Mouse (Mus musculus): Measurements from ENCODE around the gene Spata16. TPM values are rescaled to one million over a fixed set of nuclear protein-coding genes. Genes with fewer than 3 reads are reported as not detected.

Gene Spata16
- total and polyA plus RNA-seq, 2 experiments from 2014 or later: not detected

DNA sequence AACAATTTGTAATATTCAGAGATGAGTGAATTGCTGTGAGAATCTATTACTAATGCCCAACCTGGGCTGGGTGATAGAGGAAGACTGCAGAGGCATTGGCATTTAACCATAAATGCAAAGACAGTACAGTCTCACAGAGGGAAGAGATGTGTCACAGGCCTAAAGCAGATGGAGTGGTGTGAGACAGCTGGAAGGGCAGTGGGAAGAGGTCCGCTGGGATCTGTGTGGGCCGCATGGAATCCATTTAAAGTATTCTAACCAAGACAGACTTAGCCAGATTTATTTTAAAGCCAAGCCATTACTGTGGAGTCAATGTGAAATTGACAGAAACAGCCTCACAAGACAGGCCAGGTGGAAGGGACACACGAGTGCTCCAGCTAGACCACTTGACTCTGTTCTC is 343.0 kb downstream of the Spata16 start:
- Histone ChIP-seq H3K27ac (ENCODE audit: low read depth) (no peak overlapping the region), H3K4me2 (ENCODE audit: low read depth, low read length) (no peak overlapping the region), H3K4me1 (ENCODE audit: control insufficient read depth, insufficient read depth) (no peaks in the 10 kb centered on the region), H3K36me3 (replicated peaks; ENCODE audit: control insufficient read depth, insufficient read depth, low read length) (no peaks in the 10 kb centered on the region), H3K27me3 (ENCODE audit: control insufficient read depth, insufficient read depth, low read length) (no peaks in the 10 kb centered on the region), H3K9me3 (replicated peaks; ENCODE audit: control insufficient read depth, low read length) (no peaks in the 10 kb centered on the region), H3K4me3 (ENCODE audit: low read depth, low read length) (no peak overlapping the region), H3K9ac (replicated peaks; ENCODE audit: low read depth, low read length) (no peak overlapping the region)
- ATAC-seq (ENCODE audit: insufficient read depth, low read depth) (no peak), DNase-seq (ENCODE audit: low spot score) (no peak)
- no peak for TF ChIP-seq EP300 (IDR thresholded peaks at IDR 0.05; ENCODE audit: low read depth)
- TF ChIP-seq CTCF (IDR thresholded peaks at IDR 0.05; ENCODE audit: low read depth): no peak
- 80% methylated on average over 3 of the region's 3 CpGs for WGBS

DNA sequence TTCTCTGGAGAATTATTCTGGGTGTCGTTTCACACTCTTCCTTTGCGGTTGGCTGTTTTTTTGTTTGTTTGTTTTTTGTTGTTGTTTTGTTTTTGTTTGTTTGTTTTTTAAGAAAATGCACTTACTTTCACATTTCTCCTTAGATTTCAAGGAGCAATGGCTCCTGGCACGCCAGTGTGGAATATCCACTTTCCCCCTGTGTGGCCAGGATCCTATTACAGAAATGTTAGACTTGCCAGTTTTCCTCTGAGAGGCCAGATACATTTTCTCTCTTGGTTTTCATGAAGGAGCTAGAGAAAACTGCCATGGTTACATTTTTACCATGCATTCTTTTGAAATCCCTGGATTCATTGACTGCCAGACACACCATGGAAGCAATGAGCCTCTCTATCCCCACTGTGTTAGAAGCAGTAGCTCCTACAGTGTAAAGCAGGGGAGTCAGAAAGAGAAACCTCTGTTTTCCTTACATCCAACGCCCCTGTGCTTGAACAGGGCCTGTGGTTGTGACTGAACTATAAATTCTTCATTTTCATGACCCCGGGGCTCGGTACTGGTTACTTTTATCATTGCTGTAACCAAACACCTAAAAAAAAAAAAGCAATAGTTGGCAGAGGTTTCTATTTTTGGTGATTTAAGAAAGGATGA is 344.7 kb downstream of the Spata16 start:
- TF ChIP-seq CTCF (IDR thresholded peaks at IDR 0.05; ENCODE audit: low read depth): no peak
- TF ChIP-seq EP300 (IDR thresholded peaks at IDR 0.05; ENCODE audit: low read depth): no peak
- Histone ChIP-seq H3K4me3 (ENCODE audit: low read depth, low read length) (no peak overlapping the region), H3K27me3 (ENCODE audit: control insufficient read depth, insufficient read depth, low read length) (no peaks in the 10 kb centered on the region), H3K36me3 (replicated peaks; ENCODE audit: control insufficient read depth, insufficient read depth, low read length) (no peaks in the 10 kb centered on the region), H3K27ac (ENCODE audit: low read depth) (no peak overlapping the region), H3K9ac (replicated peaks; ENCODE audit: low read depth, low read length) (no peak overlapping the region), H3K4me1 (ENCODE audit: control insufficient read depth, insufficient read depth) (no peaks in the 10 kb centered on the region), H3K4me2 (ENCODE audit: low read depth, low read length) (no peak overlapping the region), H3K9me3 (replicated peaks; ENCODE audit: control insufficient read depth, low read length) (no peaks in the 10 kb centered on the region)
- no peak for ATAC-seq (ENCODE audit: insufficient read depth, low read depth)
- no peak for DNase-seq (ENCODE audit: low spot score)
- 76% methylated on average over 6 of the region's 6 CpGs for WGBS

DNA sequence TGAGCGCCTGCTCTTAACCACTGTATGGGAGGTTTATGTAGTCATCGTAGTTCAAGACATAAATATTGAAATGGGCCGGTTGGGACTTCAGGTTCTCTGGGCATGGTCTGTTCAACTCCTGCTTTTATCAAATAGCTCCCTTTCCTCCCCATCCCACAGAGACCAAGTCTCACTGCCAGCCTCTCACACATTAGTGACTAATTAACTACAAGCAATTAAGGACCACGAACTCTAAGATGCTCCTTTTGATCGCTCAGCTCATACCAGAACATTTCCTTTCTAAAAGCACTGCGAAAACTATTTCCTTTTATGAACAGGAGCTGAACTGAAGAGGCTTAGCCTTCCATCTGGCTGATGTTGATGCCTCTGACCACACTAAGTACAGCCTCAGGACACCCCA is 346.3 kb downstream of the Spata16 start:
- TF ChIP-seq CTCF (IDR thresholded peaks at IDR 0.05; ENCODE audit: low read depth) (no peak), EP300 (IDR thresholded peaks at IDR 0.05; ENCODE audit: low read depth) (no peak)
- H3K4me3 ChIP-seq (ENCODE audit: low read depth, low read length): no peak overlapping the region
- no peak overlapping the region for H3K4me2 ChIP-seq (ENCODE audit: low read depth, low read length)
- DNase-seq (ENCODE audit: low spot score): no peak
- ATAC-seq (ENCODE audit: insufficient read depth, low read depth): no peak
- H3K27me3 ChIP-seq (ENCODE audit: control insufficient read depth, insufficient read depth, low read length): no peaks in the 10 kb centered on the region
- no peaks in the 10 kb centered on the region for H3K9me3 ChIP-seq (replicated peaks; ENCODE audit: control insufficient read depth, low read length)
- H3K36me3 ChIP-seq (replicated peaks; ENCODE audit: control insufficient read depth, insufficient read depth, low read length): no peaks in the 10 kb centered on the region
- H3K9ac ChIP-seq (replicated peaks; ENCODE audit: low read depth, low read length): no peak overlapping the region
- no peak overlapping the region for H3K27ac ChIP-seq (ENCODE audit: low read depth)
- WGBS: 81% methylated on average over 6 of the region's 6 CpGs
- H3K4me1 ChIP-seq (ENCODE audit: control insufficient read depth, insufficient read depth): no peaks in the 10 kb centered on the region

DNA sequence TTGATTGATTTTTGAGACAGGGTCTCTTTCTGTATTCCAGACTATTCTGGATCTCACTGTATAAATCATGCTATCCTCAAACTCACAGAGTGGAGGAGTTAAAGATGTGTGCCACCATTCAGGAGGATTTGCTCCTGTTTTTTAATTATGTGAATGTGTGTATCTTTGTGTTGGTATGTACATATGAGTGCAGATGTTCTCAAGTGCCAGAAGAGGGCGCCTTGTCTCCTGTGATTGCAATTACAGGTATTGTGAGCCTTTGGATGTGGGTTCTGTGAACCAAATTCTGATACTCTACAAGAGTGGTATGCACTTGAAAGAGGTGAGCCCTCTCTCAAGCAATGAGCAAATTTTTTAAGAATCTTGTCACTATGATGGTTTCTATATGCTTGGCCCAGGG is 369.4 kb downstream of the Spata16 start:
- ATAC-seq (ENCODE audit: insufficient read depth, low read depth): no peak
- no peaks in the 10 kb centered on the region for H3K36me3 ChIP-seq (replicated peaks; ENCODE audit: control insufficient read depth, insufficient read depth, low read length)
- TF ChIP-seq CTCF (IDR thresholded peaks at IDR 0.05; ENCODE audit: low read depth): no peak
- no peak for TF ChIP-seq EP300 (IDR thresholded peaks at IDR 0.05; ENCODE audit: low read depth)
- H3K4me1 ChIP-seq (ENCODE audit: control insufficient read depth, insufficient read depth): no peaks in the 10 kb centered on the region
- H3K9ac ChIP-seq (replicated peaks; ENCODE audit: low read depth, low read length): no peak overlapping the region
- no peak overlapping the region for H3K4me2 ChIP-seq (ENCODE audit: low read depth, low read length)
- no peak overlapping the region for H3K27ac ChIP-seq (ENCODE audit: low read depth)
- WGBS: 53% methylated on average over 1 of the region's 1 CpGs
- H3K27me3 ChIP-seq (ENCODE audit: control insufficient read depth, insufficient read depth, low read length): no peaks in the 10 kb centered on the region
- H3K9me3 ChIP-seq (replicated peaks; ENCODE audit: control insufficient read depth, low read length): 0 out of 2 replicates have a peak, but pooled peaks cover 4% of the 10 kb centered on the region
- H3K4me3 ChIP-seq (ENCODE audit: low read depth, low read length): no peak overlapping the region
- DNase-seq (ENCODE audit: low spot score): no peak

DNA sequence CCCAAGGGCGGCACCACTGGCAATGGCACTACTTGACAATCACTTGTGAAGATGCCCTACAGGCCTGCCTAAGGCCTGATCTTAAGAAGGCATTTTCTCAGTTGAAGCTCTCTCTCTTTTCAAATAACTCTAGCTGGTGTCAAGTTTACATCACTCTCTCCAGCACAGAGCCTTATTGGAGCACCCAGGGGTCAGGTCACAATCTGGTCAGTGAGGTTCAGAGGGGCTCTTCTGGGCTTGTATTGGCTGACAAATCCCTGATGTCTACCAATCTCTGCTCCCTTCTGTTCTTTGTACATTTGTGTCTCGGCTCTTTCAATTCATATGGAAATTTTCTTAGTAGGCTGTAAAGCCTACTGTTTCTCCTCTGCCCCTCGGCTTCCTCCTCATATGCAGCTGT is 390.5 kb downstream of the Spata16 start:
- no peaks in the 10 kb centered on the region for H3K4me1 ChIP-seq (ENCODE audit: control insufficient read depth, insufficient read depth)
- WGBS: 75% methylated on average over 3 of the region's 3 CpGs
- H3K4me3 ChIP-seq (ENCODE audit: low read depth, low read length): no peak overlapping the region
- DNase-seq (ENCODE audit: low spot score) (no peak), ATAC-seq (ENCODE audit: insufficient read depth, low read depth) (no peak)
- H3K27ac ChIP-seq (ENCODE audit: low read depth): no peak overlapping the region
- 0 out of 2 replicates have a peak, but pooled peaks cover 4% of the 10 kb centered on the region for H3K9me3 ChIP-seq (replicated peaks; ENCODE audit: control insufficient read depth, low read length)
- no peak for TF ChIP-seq CTCF (IDR thresholded peaks at IDR 0.05; ENCODE audit: low read depth)
- TF ChIP-seq EP300 (IDR thresholded peaks at IDR 0.05; ENCODE audit: low read depth): no peak
- no peak overlapping the region for H3K4me2 ChIP-seq (ENCODE audit: low read depth, low read length)
- H3K27me3 ChIP-seq (ENCODE audit: control insufficient read depth, insufficient read depth, low read length): no peaks in the 10 kb centered on the region
- no peak overlapping the region for H3K9ac ChIP-seq (replicated peaks; ENCODE audit: low read depth, low read length)
- no peaks in the 10 kb centered on the region for H3K36me3 ChIP-seq (replicated peaks; ENCODE audit: control insufficient read depth, insufficient read depth, low read length)

DNA sequence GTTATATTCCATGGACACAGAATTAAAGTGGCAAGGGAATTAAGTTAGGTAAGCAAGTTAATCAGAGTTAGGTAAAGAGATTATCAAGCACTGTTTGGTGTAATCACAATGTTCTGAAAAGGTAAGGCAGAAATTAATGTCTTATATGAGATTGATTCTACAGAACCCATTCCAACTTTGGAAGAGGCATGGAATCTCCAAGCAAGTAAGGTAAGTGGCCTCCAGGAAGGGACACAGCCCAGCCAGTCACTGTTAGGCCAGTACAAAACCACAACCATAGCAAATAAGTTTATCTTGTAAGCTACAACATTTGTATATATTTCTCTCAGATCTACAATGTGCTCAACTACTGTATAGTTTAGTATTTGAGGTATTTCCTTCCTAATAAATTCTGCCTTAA is 391.1 kb downstream of the Spata16 start:
- 0 out of 2 replicates have a peak, but pooled peaks cover 4% of the 10 kb centered on the region for H3K9me3 ChIP-seq (replicated peaks; ENCODE audit: control insufficient read depth, low read length)
- no peak overlapping the region for H3K4me2 ChIP-seq (ENCODE audit: low read depth, low read length)
- no peak overlapping the region for H3K9ac ChIP-seq (replicated peaks; ENCODE audit: low read depth, low read length)
- H3K4me1 ChIP-seq (ENCODE audit: control insufficient read depth, insufficient read depth): no peaks in the 10 kb centered on the region
- no peak for DNase-seq (ENCODE audit: low spot score)
- TF ChIP-seq EP300 (IDR thresholded peaks at IDR 0.05; ENCODE audit: low read depth) (no peak), CTCF (IDR thresholded peaks at IDR 0.05; ENCODE audit: low read depth) (no peak)
- no peak overlapping the region for H3K4me3 ChIP-seq (ENCODE audit: low read depth, low read length)
- no peaks in the 10 kb centered on the region for H3K27me3 ChIP-seq (ENCODE audit: control insufficient read depth, insufficient read depth, low read length)
- no peak for ATAC-seq (ENCODE audit: insufficient read depth, low read depth)
- no peaks in the 10 kb centered on the region for H3K36me3 ChIP-seq (replicated peaks; ENCODE audit: control insufficient read depth, insufficient read depth, low read length)
- H3K27ac ChIP-seq (ENCODE audit: low read depth): no peak overlapping the region

Data from heart, postnatal 0 days (tissue).